Mouse (Mus musculus): ENCODE measurements around the gene Gpank1.
A peak's percentile ranks its signal among the peaks of the same experiment; 100 is the strongest.

The Gpank1 gene

GRCm38 (mm10) chr17:35132174-35132560 is 10.9 kb downstream of the Gpank1 start:
- DNase-seq: no peak

GRCm38 (mm10) chr17:35133517-35133916 is 12.3 kb downstream of the Gpank1 start:
- DNase-seq: no peak

GRCm38 (mm10) chr17:35134801-35135590 is 13.7 kb downstream of the Gpank1 start, which contains the start of gene Bag6:
Gene Bag6, plus strand, starts transcription at chr17:35135178.
- DNase-seq: peak; percentile 91 to 93

- peak in 1 of 2 experiments; percentile 72 for DNase-seq
Observed at GRCm38 (mm10) chr17:35135591-35136320, 14.5 kb downstream of the Gpank1 start.

- DNase-seq: no peak
Observed at GRCm38 (mm10) chr17:35139269-35139668, 18.0 kb downstream of the Gpank1 start.

- no peak for DNase-seq
Observed at GRCm38 (mm10) chr17:35140490-35140996, 19.3 kb downstream of the Gpank1 start.

- DNase-seq: no peak
Observed at GRCm38 (mm10) chr17:35141971-35142370, 20.7 kb downstream of the Gpank1 start.

- DNase-seq: no peak
Observed at GRCm38 (mm10) chr17:35146139-35146538, 24.9 kb downstream of the Gpank1 start.

- DNase-seq: no peak
Observed at GRCm38 (mm10) chr17:35147348-35147747, 26.1 kb downstream of the Gpank1 start.

- no peak for DNase-seq
Observed at GRCm38 (mm10) chr17:35147922-35148639, 26.8 kb downstream of the Gpank1 start.

GRCm38 (mm10) chr17:35152121-35152520 is 30.9 kb downstream of the Gpank1 start:
- DNase-seq: no peak

- no peak for DNase-seq
Observed at GRCm38 (mm10) chr17:35153077-35153476, 31.8 kb downstream of the Gpank1 start.

- no peak for DNase-seq
Observed at GRCm38 (mm10) chr17:35153931-35154330, 32.7 kb downstream of the Gpank1 start.

- no peak for DNase-seq
Observed at GRCm38 (mm10) chr17:35154616-35155015, 33.4 kb downstream of the Gpank1 start.

- no peak for DNase-seq
Observed at GRCm38 (mm10) chr17:35155451-35155850, 34.2 kb downstream of the Gpank1 start.

GRCm38 (mm10) chr17:35156461-35157200 is 35.4 kb downstream of the Gpank1 start:
- no peak for DNase-seq

GRCm38 (mm10) chr17:35157254-35157653 is 36.0 kb downstream of the Gpank1 start:
- DNase-seq: no peak

- no peak for DNase-seq
Observed at GRCm38 (mm10) chr17:35157661-35158175, 36.5 kb downstream of the Gpank1 start.

- DNase-seq: no peak
Observed at GRCm38 (mm10) chr17:35158850-35159593, 37.8 kb downstream of the Gpank1 start.

GRCm38 (mm10) chr17:35159638-35160037 is 38.4 kb downstream of the Gpank1 start:
- DNase-seq: no peak

- DNase-seq: no peak
Observed at GRCm38 (mm10) chr17:35161421-35161820, 40.2 kb downstream of the Gpank1 start.

Measured in lung, adult 18-20 months (tissue).